In the genomic region with DNA sequence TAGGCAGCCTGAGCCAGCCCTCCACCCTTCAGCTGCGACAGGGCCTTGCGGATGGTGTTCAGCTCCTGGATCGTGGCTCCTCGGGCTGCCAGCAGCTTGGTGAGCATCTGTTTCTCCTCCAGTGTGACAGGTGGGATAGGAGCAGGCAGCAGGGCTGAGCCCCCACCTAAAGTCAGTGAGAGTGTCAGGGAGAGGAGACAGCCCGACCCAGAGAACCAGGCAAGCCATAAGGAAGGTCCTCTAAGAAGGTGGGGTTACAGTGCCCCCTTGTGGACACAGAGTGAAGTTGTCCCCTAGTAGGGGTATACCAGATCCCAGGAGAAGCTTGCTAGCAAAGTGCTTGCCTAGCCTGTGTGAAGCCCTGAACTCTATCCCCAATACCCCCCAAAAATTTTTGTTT, we compare ENCODE assay signal across 9 mouse cellular contexts. TPM values are rescaled to one million over a fixed set of nuclear protein-coding genes. Genes with fewer than 3 reads are reported as not detected.
DNase-seq lines count a peak whose midpoint lies in the region; ATAC-seq and TF ChIP-seq lines count a peak whose summit lies in the region.
"Had no signal": no experiment of that assay in that cellular context is flagged by ENCODE, and none has a peak within 500 bp of the region (broad histone marks: within the 10 kb centered on the region; RNA-seq: fewer than 3 reads in every experiment).

No protein-coding gene starts in this region.

- H3K27me3 ChIP-seq in kidney, embryonic 15.5 days: no peaks in the 10 kb centered on the region
- no peaks in the 10 kb centered on the region for H3K27me3 ChIP-seq in embryonic facial prominence, embryonic 11.5 days (ENCODE audit: control insufficient read depth, insufficient read depth, low read length)

- no peak for TF ChIP-seq POLR2A in lung, adult 2 months (IDR thresholded peaks at IDR 0.05; ENCODE audit: borderline replicate concordance, extremely low read depth, low read depth, low read length)

- 63% methylated on average over 5 of the region's 5 CpGs for WGBS in kidney, embryonic 15.5 days
- WGBS in embryonic facial prominence, embryonic 11.5 days: 61% methylated on average over 5 of the region's 5 CpGs
- 71% methylated on average over 5 of the region's 5 CpGs for WGBS in lung, adult 2 months

- no peaks in the 10 kb centered on the region for H3K36me3 ChIP-seq in kidney, embryonic 15.5 days
- H3K36me3 ChIP-seq in embryonic facial prominence, embryonic 11.5 days (replicated peaks; ENCODE audit: control insufficient read depth, insufficient read depth, low read depth, low read length): no peaks in the 10 kb centered on the region

- H3K9me3 ChIP-seq in kidney, embryonic 15.5 days (replicated peaks): no peaks in the 10 kb centered on the region
- no peaks in the 10 kb centered on the region for H3K9me3 ChIP-seq in embryonic facial prominence, embryonic 11.5 days (replicated peaks; ENCODE audit: control insufficient read depth, low read length)

- no peak overlapping the region for H3K4me3 ChIP-seq in kidney, embryonic 15.5 days (replicated peaks)
- H3K4me3 ChIP-seq in embryonic facial prominence, embryonic 11.5 days (ENCODE audit: low read depth, low read length): no peak overlapping the region
- no peak overlapping the region for H3K4me3 ChIP-seq in lung, adult 2 months (replicated peaks; ENCODE audit: extremely low read depth, low read depth, low read length)

- no peak overlapping the region for H3K9ac ChIP-seq in kidney, embryonic 15.5 days
- no peak overlapping the region for H3K9ac ChIP-seq in embryonic facial prominence, embryonic 11.5 days (replicated peaks; ENCODE audit: low read length)

- DNase-seq in kidney, adult 18-20 months: peak; percentile 64
- DNase-seq in adrenal gland, postnatal 25 days: peak; percentile 56
- DNase-seq in embryonic facial prominence, embryonic 11.5 days (ENCODE audit: low spot score): peak; percentile 82
- peak; percentile 58 to 69 for DNase-seq in kidney, adult 8-10 months
- DNase-seq in lung, adult 2 months: no peak
- no peak for DNase-seq in frontal cortex, postnatal 25 days (ENCODE audit: low spot score in 2 of 2)

- peak; percentile 22; the same call in 1 of the 2 replicates for TF ChIP-seq CTCF in lung, adult 2 months (IDR thresholded peaks at IDR 0.05; ENCODE audit: insufficient read depth, low read length)

- H3K27ac ChIP-seq in kidney, embryonic 15.5 days: no peak overlapping the region
- no peak overlapping the region for H3K27ac ChIP-seq in embryonic facial prominence, embryonic 11.5 days (replicated peaks; ENCODE audit: low read depth, low read length)

- peaks cover 9% of the 10 kb centered on the region for H3K4me1 ChIP-seq in kidney, embryonic 15.5 days
- H3K4me1 ChIP-seq in embryonic facial prominence, embryonic 11.5 days (ENCODE audit: control insufficient read depth, insufficient read depth, low read length): no peaks in the 10 kb centered on the region; the same call in 1 of the 2 replicates
- H3K4me1 ChIP-seq in lung, adult 2 months (ENCODE audit: control insufficient read depth, insufficient read depth, low read length): peaks cover 3% of the 10 kb centered on the region; the same call in 1 of the 2 replicates

- ATAC-seq in kidney, embryonic 15.5 days (replicated peaks; ENCODE audit: low FRiP score): no peak
- peak; percentile 54 for ATAC-seq in embryonic facial prominence, embryonic 11.5 days (replicated peaks; ENCODE audit: insufficient number of reproducible peaks, low FRiP score, low TSS enrichment, low read depth)
- peak; percentile 31; the same call in 1 of the 2 replicates for ATAC-seq in neutrophil, adult 5-6 weeks (ENCODE audit: extremely low read depth, insufficient number of reproducible peaks, low FRiP score, poor library complexity, severe bottlenecking)

- no peak overlapping the region for H3K4me2 ChIP-seq in kidney, embryonic 15.5 days
- H3K4me2 ChIP-seq in embryonic facial prominence, embryonic 11.5 days (ENCODE audit: low read depth, low read length): no peak overlapping the region

RNA-seq across cellular contexts. Expression of a gene that starts 1.5 kb away (rescaled TPM):
- polyA plus RNA-seq in kidney, embryonic 15.5 days (2015; fragmentation: Nextera tagmentation; extraction: Ambion mirVana): 7.9 and 9.4 TPM in 2 replicates
- total RNA-seq in adrenal gland, postnatal 25 days (2021): 3.7 and 4.8 TPM in 2 replicates
- 2.2 and 2.3 TPM in 2 replicates for polyA plus RNA-seq in embryonic facial prominence, embryonic 11.5 days (2014; fragmentation: Nextera tagmentation; extraction: Ambion mirVana)
- 1.7 and 2.6 TPM in 2 replicates for polyA plus RNA-seq in lung, adult 2 months (2012; rRNA removed)
- total RNA-seq in neutrophil, adult 5-6 weeks (2017): 3.7 and 4.2 TPM in 2 replicates

RNA-seq across cellular contexts. Expression of a gene that starts 14.3 kb away (rescaled TPM):
- polyA plus RNA-seq in kidney, embryonic 15.5 days (2015; fragmentation: Nextera tagmentation; extraction: Ambion mirVana): 21.9 and 28.3 TPM in 2 replicates
- total RNA-seq in adrenal gland, postnatal 25 days (2021): 82.4 and 83.3 TPM in 2 replicates
- polyA plus RNA-seq in embryonic facial prominence, embryonic 11.5 days (2014; fragmentation: Nextera tagmentation; extraction: Ambion mirVana): 32.9 and 33.0 TPM in 2 replicates
- polyA plus RNA-seq in lung, adult 2 months (2012; rRNA removed): 47.3 and 49.1 TPM in 2 replicates
- 69.2 and 80.1 TPM in 2 replicates for total RNA-seq in neutrophil, adult 5-6 weeks (2017)

RNA-seq across cellular contexts. Expression of a gene that starts 43.1 kb away (rescaled TPM):
- polyA plus RNA-seq in kidney, embryonic 15.5 days (2015; fragmentation: Nextera tagmentation; extraction: Ambion mirVana): 49.0 and 55.1 TPM in 2 replicates
- 119 and 156 TPM in 2 replicates for total RNA-seq in adrenal gland, postnatal 25 days (2021)
- 25.8 and 29.1 TPM in 2 replicates for polyA plus RNA-seq in embryonic facial prominence, embryonic 11.5 days (2014; fragmentation: Nextera tagmentation; extraction: Ambion mirVana)
- 60.7 and 67.3 TPM in 2 replicates for polyA plus RNA-seq in lung, adult 2 months (2012; rRNA removed)
- total RNA-seq in neutrophil, adult 5-6 weeks (2017): 48.0 and 59.0 TPM in 2 replicates

RNA-seq across cellular contexts. Expression of a gene that starts 46.5 kb away (rescaled TPM):
- polyA plus RNA-seq in kidney, embryonic 15.5 days (2015; fragmentation: Nextera tagmentation; extraction: Ambion mirVana): 67.0 and 73.4 TPM in 2 replicates
- 111 and 128 TPM in 2 replicates for total RNA-seq in adrenal gland, postnatal 25 days (2021)
- 66.5 and 75.5 TPM in 2 replicates for polyA plus RNA-seq in embryonic facial prominence, embryonic 11.5 days (2014; fragmentation: Nextera tagmentation; extraction: Ambion mirVana)
- 60.9 and 69.0 TPM in 2 replicates for polyA plus RNA-seq in lung, adult 2 months (2012; rRNA removed)
- total RNA-seq in neutrophil, adult 5-6 weeks (2017): 102 and 111 TPM in 2 replicates

RNA-seq across cellular contexts. Expression of a gene that starts 59.8 kb away (rescaled TPM):
- 0.55 and 0.64 TPM in 2 replicates for polyA plus RNA-seq in kidney, embryonic 15.5 days (2015; fragmentation: Nextera tagmentation; extraction: Ambion mirVana)
- 0.52 and 0.67 TPM in 2 replicates for total RNA-seq in adrenal gland, postnatal 25 days (2021)
- 0.22 TPM in 1 of 2 replicates, not detected in the other for polyA plus RNA-seq in embryonic facial prominence, embryonic 11.5 days (2014; fragmentation: Nextera tagmentation; extraction: Ambion mirVana)
- 0.32 and 0.56 TPM in 2 replicates for polyA plus RNA-seq in lung, adult 2 months (2012; rRNA removed)
- not detected in 2 replicates for total RNA-seq in neutrophil, adult 5-6 weeks (2017)
- polyA plus RNA-seq: erythroblast, embryonic 14.5 days had no signal

Comparison
In these comparisons a context has a peak if more than half of its experiments do, and no peak if none do; other contexts are left out.
1. DNase-seq: peak in kidney, adult 18-20 months (single experiment), adrenal gland, postnatal 25 days (single experiment), embryonic facial prominence, embryonic 11.5 days (single experiment) and kidney, adult 8-10 months (2 of 2); none in lung, adult 2 months (single experiment) and frontal cortex, postnatal 25 days (0 of 2).